Mouse (Mus musculus): Measurements from ENCODE around the gene Siah3. TPM values are rescaled to one million over a fixed set of nuclear protein-coding genes. Genes with fewer than 3 reads are reported as not detected.

Gene Siah3
- polyA plus RNA-seq, 1 experiment from 2014 or later, result not detected

- Histone ChIP-seq H3K27ac (no peak overlapping the region), H3K36me3 (no peaks in the 10 kb centered on the region), H3K9me3 (replicated peaks) (no peaks in the 10 kb centered on the region), H3K4me3 (no peak overlapping the region), H3K4me1 (no peaks in the 10 kb centered on the region), H3K27me3 (ENCODE audit: low read depth, poor library complexity, severe bottlenecking) (no peaks in the 10 kb centered on the region)
- 80% methylated on average over 15 of the region's 15 CpGs for WGBS
- DNase-seq (ENCODE audit: low spot score), result no peak
Observed at GRCm38 (mm10) chr14:75482231-75483175, 26.7 kb downstream of the Siah3 start.

GRCm38 (mm10) chr14:75483176-75483546, 27.4 kb downstream of the Siah3 start:
- Histone ChIP-seq H3K27ac (no peak overlapping the region), H3K4me1 (no peaks in the 10 kb centered on the region), H3K4me3 (no peak overlapping the region), H3K36me3 (no peaks in the 10 kb centered on the region), H3K27me3 (ENCODE audit: low read depth, poor library complexity, severe bottlenecking) (no peaks in the 10 kb centered on the region), H3K9me3 (replicated peaks) (no peaks in the 10 kb centered on the region)
- DNase-seq (ENCODE audit: low spot score), result no peak
- whole genome bisulfite sequencing, result 87% methylated on average over 6 of the region's 6 CpGs

DNA sequence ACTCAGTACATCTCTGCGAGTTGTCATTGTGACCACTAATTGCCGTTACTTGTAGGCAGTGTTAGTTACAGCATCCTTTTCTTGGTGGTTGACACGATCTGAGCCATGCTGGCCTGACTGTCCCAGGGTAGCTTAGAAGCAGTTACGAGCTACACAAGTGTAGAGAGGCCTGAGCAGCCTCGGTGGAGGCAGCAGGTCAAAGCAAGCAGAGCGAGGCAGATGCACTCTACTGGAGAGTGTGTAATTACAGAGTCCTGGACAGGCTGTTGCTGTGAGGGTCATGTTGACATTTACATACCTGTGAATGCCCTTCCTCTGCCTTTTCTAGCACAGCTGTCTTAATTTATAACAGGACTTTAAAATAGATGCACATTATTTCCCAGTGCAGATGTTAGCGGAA, 32.1 kb downstream of the Siah3 start:
- no peak overlapping the region for H3K27ac ChIP-seq
- no peak overlapping the region for H3K4me3 ChIP-seq
- H3K36me3 ChIP-seq, result no peaks in the 10 kb centered on the region
- H3K4me1 ChIP-seq, result 0 out of 2 replicates have a peak, but pooled peaks cover 2% of the 10 kb centered on the region
- WGBS, result 76% methylated on average over 7 of the region's 7 CpGs
- H3K9me3 ChIP-seq (replicated peaks), result no peaks in the 10 kb centered on the region
- H3K27me3 ChIP-seq (ENCODE audit: low read depth, poor library complexity, severe bottlenecking), result no peaks in the 10 kb centered on the region
- no peak for DNase-seq (ENCODE audit: low spot score)

DNA sequence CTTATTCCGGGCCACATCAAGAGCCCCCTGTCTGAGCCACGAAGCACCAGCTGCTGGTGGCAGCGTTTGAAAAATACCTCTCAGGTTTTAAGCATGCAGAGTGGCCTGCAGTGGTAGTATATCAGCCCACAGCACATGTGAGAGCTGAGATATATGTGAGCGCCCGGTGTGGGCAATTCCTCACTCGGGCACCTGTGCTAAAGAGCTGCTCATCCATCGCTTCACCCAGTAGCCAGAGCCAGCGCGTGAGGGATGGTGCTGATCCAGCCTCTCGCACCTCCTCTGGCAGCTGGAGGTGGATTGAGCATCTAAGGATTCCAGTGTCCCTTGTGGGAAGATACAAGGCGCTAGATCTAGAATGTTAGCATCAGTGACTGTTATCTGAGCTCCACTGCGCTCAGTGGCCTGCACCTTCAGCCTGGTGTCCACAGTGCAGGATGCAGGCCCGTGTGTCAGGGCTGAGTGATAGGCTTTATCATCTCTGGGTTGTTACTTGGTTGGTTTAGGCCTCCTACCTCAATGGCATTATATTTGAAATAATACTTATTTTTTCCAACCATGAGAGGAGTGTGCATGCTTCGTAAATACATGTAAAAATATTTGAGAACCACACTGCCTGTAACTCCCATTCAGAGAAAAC, 37.9 kb downstream of the Siah3 start:
- Histone ChIP-seq H3K4me1 (peaks cover 22% of the 10 kb centered on the region), H3K4me3 (no peak overlapping the region), H3K27me3 (ENCODE audit: low read depth, poor library complexity, severe bottlenecking) (no peaks in the 10 kb centered on the region), H3K27ac (peak overlapping the region; percentile 56; the same call in 1 of the 2 replicates), H3K36me3 (no peaks in the 10 kb centered on the region), H3K9me3 (replicated peaks) (no peaks in the 10 kb centered on the region)
- no peak for DNase-seq (ENCODE audit: low spot score)
- WGBS, result 90% methylated on average over 14 of the region's 14 CpGs

DNA sequence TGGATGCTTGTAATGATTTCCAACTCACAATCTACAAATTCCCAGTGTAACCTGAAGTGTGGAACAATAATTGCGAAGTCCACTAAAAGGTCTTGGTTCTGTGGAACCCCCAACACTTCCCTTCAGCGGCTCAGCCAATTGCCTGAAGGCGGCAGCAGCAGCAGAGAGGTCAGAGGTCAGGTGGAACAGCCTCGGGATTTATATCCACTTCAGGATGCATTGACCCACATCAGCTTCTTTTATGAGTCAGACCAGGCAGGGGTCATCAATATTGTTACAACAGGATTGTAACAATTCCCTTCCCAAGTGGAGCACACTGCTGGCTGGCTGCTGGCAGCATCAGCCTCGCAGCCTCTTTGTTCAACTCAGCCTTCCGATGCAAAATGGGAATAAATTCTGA, 39.1 kb downstream of the Siah3 start:
- Histone ChIP-seq H3K9me3 (replicated peaks) (no peaks in the 10 kb centered on the region), H3K36me3 (no peaks in the 10 kb centered on the region), H3K4me1 (peaks cover 22% of the 10 kb centered on the region), H3K27me3 (ENCODE audit: low read depth, poor library complexity, severe bottlenecking) (no peaks in the 10 kb centered on the region), H3K4me3 (no peak overlapping the region), H3K27ac (0 out of 2 replicates have a peak overlapping the region, but pooled peaks have one; percentile 2)
- 38% methylated on average over 6 of the region's 6 CpGs for WGBS
- DNase-seq (ENCODE audit: low spot score), result no peak

- Histone ChIP-seq H3K4me1 (no peaks in the 10 kb centered on the region), H3K36me3 (no peaks in the 10 kb centered on the region), H3K4me3 (no peak overlapping the region), H3K9me3 (replicated peaks) (no peaks in the 10 kb centered on the region), H3K27me3 (ENCODE audit: low read depth, poor library complexity, severe bottlenecking) (no peaks in the 10 kb centered on the region), H3K27ac (no peak overlapping the region)
- DNase-seq (ENCODE audit: low spot score), result no peak
- 59% methylated on average over 3 of the region's 3 CpGs for WGBS
Observed at GRCm38 (mm10) chr14:75501501-75501990, 45.8 kb downstream of the Siah3 start.

- DNase-seq (ENCODE audit: low spot score), result no peak
- WGBS, result 65% methylated on average over 8 of the region's 8 CpGs
- H3K36me3 ChIP-seq, result no peaks in the 10 kb centered on the region
- H3K9me3 ChIP-seq (replicated peaks), result no peaks in the 10 kb centered on the region
- no peaks in the 10 kb centered on the region for H3K4me1 ChIP-seq
- no peak overlapping the region for H3K4me3 ChIP-seq
- H3K27me3 ChIP-seq (ENCODE audit: low read depth, poor library complexity, severe bottlenecking), result no peaks in the 10 kb centered on the region
- no peak overlapping the region for H3K27ac ChIP-seq
Observed at GRCm38 (mm10) chr14:75502446-75502845, 46.7 kb downstream of the Siah3 start.

DNA sequence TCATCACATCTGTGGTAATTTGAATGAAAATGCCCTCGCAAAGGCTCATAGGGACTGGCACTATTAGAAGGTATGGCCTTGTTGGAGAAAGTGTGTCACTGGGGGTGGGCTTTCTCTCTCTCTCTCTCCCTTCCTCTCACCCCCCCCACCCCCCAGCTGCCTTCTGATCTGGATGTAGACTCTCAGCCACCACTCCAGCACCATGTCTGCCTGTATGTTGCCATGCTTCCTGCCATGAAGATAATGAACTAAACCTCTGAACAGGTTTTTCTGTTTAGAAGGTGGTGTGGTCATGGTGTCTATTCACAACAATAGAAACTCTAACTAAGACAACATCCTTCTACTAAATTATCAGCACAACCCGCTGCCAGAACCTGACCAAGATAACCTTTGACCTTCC, 48.5 kb downstream of the Siah3 start:
- WGBS, result 51% methylated on average over 2 of the region's 2 CpGs
- H3K27me3 ChIP-seq (ENCODE audit: low read depth, poor library complexity, severe bottlenecking), result no peaks in the 10 kb centered on the region
- no peak overlapping the region for H3K4me3 ChIP-seq
- no peaks in the 10 kb centered on the region for H3K36me3 ChIP-seq
- no peak overlapping the region for H3K27ac ChIP-seq
- no peaks in the 10 kb centered on the region for H3K9me3 ChIP-seq (replicated peaks)
- DNase-seq (ENCODE audit: low spot score), result no peak
- no peaks in the 10 kb centered on the region for H3K4me1 ChIP-seq

- Histone ChIP-seq H3K4me1 (peaks cover 3% of the 10 kb centered on the region; the same call in 1 of the 2 replicates), H3K9me3 (replicated peaks) (no peaks in the 10 kb centered on the region), H3K4me3 (no peak overlapping the region), H3K27ac (no peak overlapping the region), H3K36me3 (no peaks in the 10 kb centered on the region), H3K27me3 (ENCODE audit: low read depth, poor library complexity, severe bottlenecking) (no peaks in the 10 kb centered on the region)
- DNase-seq (ENCODE audit: low spot score), result no peak
- WGBS, result 47% methylated on average over 8 of the region's 8 CpGs
Observed at GRCm38 (mm10) chr14:75505126-75505840, 49.5 kb downstream of the Siah3 start.

- Histone ChIP-seq H3K4me1 (peaks cover 4% of the 10 kb centered on the region; the same call in 1 of the 2 replicates), H3K27ac (no peak overlapping the region), H3K36me3 (no peaks in the 10 kb centered on the region), H3K9me3 (replicated peaks) (no peaks in the 10 kb centered on the region), H3K4me3 (no peak overlapping the region), H3K27me3 (ENCODE audit: low read depth, poor library complexity, severe bottlenecking) (no peaks in the 10 kb centered on the region)
- WGBS, result 78% methylated on average over 3 of the region's 3 CpGs
- no peak for DNase-seq (ENCODE audit: low spot score)
Observed at GRCm38 (mm10) chr14:75506246-75506645, 50.5 kb downstream of the Siah3 start.

DNA sequence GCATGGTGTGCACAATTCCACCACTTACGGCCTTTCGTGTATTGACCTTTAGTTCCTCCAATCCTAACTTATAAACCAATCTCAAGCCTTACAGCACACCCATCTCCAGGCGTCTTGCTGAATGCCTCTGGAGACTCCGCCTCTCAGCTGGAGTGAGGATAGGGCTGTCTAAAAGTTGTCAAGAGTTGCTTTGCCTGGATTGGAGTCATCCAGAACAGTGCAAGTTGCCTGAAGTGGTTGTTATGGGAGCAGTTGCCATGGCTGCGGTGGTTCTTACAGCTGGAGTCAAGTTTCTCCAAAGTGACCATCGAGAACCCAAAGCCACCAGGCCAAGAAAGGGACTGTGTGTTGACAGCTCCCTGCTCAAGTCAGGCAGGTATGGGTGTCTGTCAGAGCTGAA, 54.3 kb downstream of the Siah3 start:
- Histone ChIP-seq H3K9me3 (replicated peaks) (no peaks in the 10 kb centered on the region), H3K27ac (no peak overlapping the region), H3K36me3 (no peaks in the 10 kb centered on the region), H3K4me1 (peaks cover 4% of the 10 kb centered on the region; the same call in 1 of the 2 replicates), H3K27me3 (ENCODE audit: low read depth, poor library complexity, severe bottlenecking) (no peaks in the 10 kb centered on the region), H3K4me3 (no peak overlapping the region)
- no peak for DNase-seq (ENCODE audit: low spot score)
- WGBS, result 80% methylated on average over 6 of the region's 6 CpGs

DNA sequence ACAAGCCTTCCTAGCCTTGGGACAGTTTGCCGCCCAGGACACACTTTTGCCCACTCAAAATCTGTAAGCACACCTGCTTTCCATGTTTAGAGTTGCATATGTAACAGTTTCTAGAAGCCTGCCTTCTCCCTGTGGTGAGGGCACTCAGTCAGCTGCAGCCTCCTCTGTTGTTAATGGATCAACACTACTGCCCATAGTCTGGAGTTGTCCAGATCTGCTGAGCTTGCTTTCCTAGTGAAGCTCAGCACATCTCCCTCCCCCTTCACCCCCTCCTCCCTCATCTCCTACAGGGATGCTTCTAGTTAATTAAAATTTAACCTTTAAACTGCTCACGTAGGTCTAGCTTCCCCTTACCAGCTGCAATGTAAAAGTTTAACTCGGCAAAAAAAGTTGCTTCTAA, 57.2 kb downstream of the Siah3 start:
- H3K4me3 ChIP-seq, result no peak overlapping the region

More for the DNA sequence above, 57.2 kb downstream of the Siah3 start:
- no peaks in the 10 kb centered on the region for H3K9me3 ChIP-seq (replicated peaks)
- H3K4me1 ChIP-seq, result peaks cover 9% of the 10 kb centered on the region; the same call in 1 of the 2 replicates
- H3K27me3 ChIP-seq (ENCODE audit: low read depth, poor library complexity, severe bottlenecking), result no peaks in the 10 kb centered on the region
- DNase-seq (ENCODE audit: low spot score), result no peak
- no peak overlapping the region for H3K27ac ChIP-seq
- 73% methylated on average over 3 of the region's 3 CpGs for WGBS
- H3K36me3 ChIP-seq, result no peaks in the 10 kb centered on the region

Measured in limb, embryonic 10.5 days (tissue).